Mouse (Mus musculus): Measurements from ENCODE around the gene Exosc10. TPM values are rescaled to one million over a fixed set of nuclear protein-coding genes. Genes with fewer than 3 reads are reported as not detected.

Exosc10 gene
- polyA plus RNA-seq, 1 experiment, result 29.2 TPM

GRCm38 (mm10) chr4:148625756-148626622 is 67.8 kb downstream of the Exosc10 start:
- TF ChIP-seq POLR2A (IDR thresholded peaks at IDR 0.05; ENCODE audit: low read depth, low read length) (no peak), CTCF (IDR thresholded peaks at IDR 0.05; ENCODE audit: extremely low read depth, insufficient read depth, insufficient read length, insufficient replicate concordance) (no peak)
- DNase-seq (ENCODE audit: low read depth in 1 of 2, low spot score in 2 of 2), result peak; percentile 31 to 40
- H3K4me3 ChIP-seq (ENCODE audit: extremely low read depth, insufficient read depth, insufficient read length), result peak overlapping the region; percentile 97
- WGBS, result under 1% methylated on average over 57 of the region's 57 CpGs
- H3K4me1 ChIP-seq (ENCODE audit: control insufficient read depth, insufficient read depth, insufficient read length), result peaks cover 3% of the 10 kb centered on the region; the same call in 1 of the 2 replicates
- H3K27ac ChIP-seq (ENCODE audit: insufficient read depth, low read length), result peak overlapping the region; percentile 97
- H3K27me3 ChIP-seq (ENCODE audit: control insufficient read depth, insufficient read depth, low read length), result no peaks in the 10 kb centered on the region
- peaks cover 23% of the 10 kb centered on the region for H3K36me3 ChIP-seq (ENCODE audit: control insufficient read depth, insufficient read depth, low read length)

- peak within 1 kb of the TSS; percentile 97 for H3K4me3 ChIP-seq (ENCODE audit: extremely low read depth, insufficient read depth, insufficient read length)
- H3K36me3 ChIP-seq (ENCODE audit: control insufficient read depth, insufficient read depth, low read length), result peaks cover 19% of the 10 kb centered on the region
- peak; percentile 92 to 97 for DNase-seq (ENCODE audit: low read depth in 1 of 2, low spot score in 2 of 2)
- H3K27me3 ChIP-seq (ENCODE audit: control insufficient read depth, insufficient read depth, low read length), result no peaks in the 10 kb centered on the region
- TF ChIP-seq POLR2A (IDR thresholded peaks at IDR 0.05; ENCODE audit: low read depth, low read length) (peak; percentile 97), CTCF (IDR thresholded peaks at IDR 0.05; ENCODE audit: extremely low read depth, insufficient read depth, insufficient read length, insufficient replicate concordance) (no peak)
- H3K4me1 ChIP-seq (ENCODE audit: control insufficient read depth, insufficient read depth, insufficient read length), result peaks cover 3% of the 10 kb centered on the region; the same call in 1 of the 2 replicates
- peak within 1 kb of the TSS; percentile 97 for H3K27ac ChIP-seq (ENCODE audit: insufficient read depth, low read length)
- under 1% methylated on average over 51 of the region's 51 CpGs for WGBS
Measured at GRCm38 (mm10) chr4:148626623-148627185, 68.5 kb downstream of the Exosc10 start, which contains the start of gene Tardbp. TSS of gene Tardbp (minus strand) at chr4:148627019.

GRCm38 (mm10) chr4:148627246-148627645 is 69.0 kb downstream of the Exosc10 start:
- 63% methylated on average over 3 of the region's 3 CpGs for WGBS
- Histone ChIP-seq H3K27me3 (ENCODE audit: control insufficient read depth, insufficient read depth, low read length) (no peaks in the 10 kb centered on the region), H3K36me3 (ENCODE audit: control insufficient read depth, insufficient read depth, low read length) (peaks cover 16% of the 10 kb centered on the region), H3K4me1 (ENCODE audit: control insufficient read depth, insufficient read depth, insufficient read length) (peaks cover 3% of the 10 kb centered on the region; the same call in 1 of the 2 replicates), H3K27ac (ENCODE audit: insufficient read depth, low read length) (no peak overlapping the region), H3K4me3 (ENCODE audit: extremely low read depth, insufficient read depth, insufficient read length) (no peak overlapping the region)
- no peak for DNase-seq (ENCODE audit: low read depth in 1 of 2, low spot score in 2 of 2)
- TF ChIP-seq POLR2A (IDR thresholded peaks at IDR 0.05; ENCODE audit: low read depth, low read length), result no peak
- TF ChIP-seq CTCF (IDR thresholded peaks at IDR 0.05; ENCODE audit: extremely low read depth, insufficient read depth, insufficient read length, insufficient replicate concordance), result no peak

Other genes starting within 250 kb of the Exosc10 start
- gene Ubiad1, start 113.7 kb upstream of the Exosc10 start, polyA plus RNA-seq (2012; rRNA removed), result 11.3 and 13.2 TPM in 2 replicates
- gene Mtor, start 109.8 kb upstream of the Exosc10 start, polyA plus RNA-seq (2012; rRNA removed), result 14.2 and 14.6 TPM in 2 replicates
- gene Angptl7, start 58.0 kb upstream of the Exosc10 start, polyA plus RNA-seq (2012; rRNA removed), result 1.3 and 3.6 TPM in 2 replicates
- gene Srm, start 33.1 kb downstream of the Exosc10 start, polyA plus RNA-seq (2012; rRNA removed), result 55.7 and 80.0 TPM in 2 replicates
- gene Masp2, start 44.1 kb downstream of the Exosc10 start, polyA plus RNA-seq (2012; rRNA removed), result 0.26 and 1.3 TPM in 2 replicates
- 49.8 and 57.0 TPM in 2 replicates for gene Tardbp, start 68.6 kb downstream of the Exosc10 start, polyA plus RNA-seq (2012; rRNA removed)
- gene Gm572, start 84.9 kb downstream of the Exosc10 start, polyA plus RNA-seq (2012; rRNA removed), result 0.07 TPM in 1 of 2 replicates, not detected in the other
- gene Casz1, start 246.0 kb downstream of the Exosc10 start, polyA plus RNA-seq (2012; rRNA removed), result 6.0 and 9.1 TPM in 2 replicates